Mouse (Mus musculus) lung, postnatal 0 days (tissue): ENCODE measurements at regions not wholly inside any gene's neighbourhood (a gene's known extent, or its start where the extent isn't known, plus 50 kb on each side); places are given as distances from the start of the nearest gene placed in this dataset.

Experiments
- CTCF ChIP-seq: IDR thresholded peaks from 2 replicates; pipeline ENCODE4 v1.5.1; 2016; ENCODE audit warnings: antibody characterized with exemption, mild to moderate bottlenecking
- EP300 ChIP-seq: IDR thresholded peaks from 2 replicates; pipeline ENCODE4 v1.6.1; 2016; ENCODE audit warnings: antibody characterized with exemption, mild to moderate bottlenecking, control low read depth

GRCm38 (mm10) chr11:56148956-56149355 is 108.1 kb upstream of the Nmur2 start:
- peak; percentile 66 for TF ChIP-seq CTCF
- TF ChIP-seq EP300, result no peak
